Mouse (Mus musculus) embryo, embryonic 9.5 days (tissue): ENCODE results near the gene Stk25.

ENCODE experiments used
- DNase-seq: peaks from one replicate; pipeline ENCODE4 v3.0.0-alpha.2; 2017; ENCODE audit errors: extremely low spot score

The Stk25 gene

DNA sequence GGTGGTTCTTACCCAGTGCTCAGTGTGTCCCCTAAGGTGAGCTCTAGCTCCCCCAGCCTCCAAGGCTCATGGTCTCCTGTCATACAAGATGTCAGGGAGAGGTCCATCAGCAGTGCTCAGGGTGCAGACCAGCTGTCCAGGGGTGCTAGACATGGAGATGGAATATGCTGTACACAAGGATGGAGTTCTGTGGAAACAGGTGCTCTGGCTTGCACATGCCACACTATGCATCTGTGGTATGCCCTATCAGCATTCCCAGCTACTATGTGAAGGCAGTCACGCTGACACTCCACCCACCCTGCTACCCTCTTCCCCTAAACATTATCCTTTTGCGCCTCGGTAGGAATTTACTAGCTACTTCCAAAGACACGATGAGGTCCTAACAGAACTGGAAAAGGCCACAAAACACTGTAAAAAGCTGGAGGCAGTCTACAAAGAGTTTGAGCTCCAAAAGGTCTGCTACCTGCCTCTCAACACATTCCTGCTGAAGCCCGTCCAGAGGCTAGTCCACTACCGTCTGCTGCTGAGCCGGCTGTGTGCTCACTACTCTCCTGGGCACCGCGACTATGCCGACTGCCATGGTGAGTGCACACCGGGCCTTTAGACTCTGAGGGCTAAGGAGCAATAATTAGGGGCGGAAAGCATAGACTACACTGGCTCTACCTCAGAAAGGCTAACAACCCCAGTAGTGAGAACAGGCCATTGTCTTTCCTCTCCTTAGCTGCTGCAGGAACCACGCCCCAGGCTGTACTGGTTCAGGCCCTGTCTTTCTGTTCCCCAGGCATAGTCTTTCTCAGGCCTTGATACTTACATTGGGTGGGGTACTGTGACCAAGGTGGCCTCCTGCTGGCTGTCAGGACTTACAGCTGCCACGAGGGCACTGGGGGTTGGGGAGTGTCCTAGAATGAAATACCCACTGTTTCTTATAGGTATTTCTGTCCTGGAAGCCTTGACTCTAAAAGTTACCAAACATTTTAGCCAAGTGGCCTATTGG, 51.1 kb downstream of the Stk25 start:
- DNase-seq, result no peak

DNA sequence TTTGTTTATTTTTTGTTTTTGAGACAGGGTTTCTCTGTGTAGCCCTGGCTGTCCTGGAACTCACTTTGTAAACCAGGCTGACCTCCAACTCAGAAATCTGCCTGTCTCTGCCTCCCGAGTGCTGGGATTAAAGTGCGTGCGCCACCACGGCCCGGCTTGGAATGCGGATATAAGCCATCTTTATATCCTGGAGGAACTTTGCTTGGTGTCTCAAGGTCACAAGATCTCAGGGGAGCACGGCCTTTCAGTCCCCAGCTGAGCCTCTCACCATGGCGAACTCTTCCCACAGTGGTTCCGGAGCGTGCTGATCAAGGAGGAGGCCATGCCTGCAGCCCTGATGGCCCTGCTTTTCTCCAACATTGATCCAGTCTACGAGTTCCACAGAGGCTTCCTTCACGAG, 54.5 kb downstream of the Stk25 start:
- DNase-seq, result no peak

GRCm38 (mm10) chr1:93602911-93603310, 55.5 kb downstream of the Stk25 start:
- no peak for DNase-seq

DNA sequence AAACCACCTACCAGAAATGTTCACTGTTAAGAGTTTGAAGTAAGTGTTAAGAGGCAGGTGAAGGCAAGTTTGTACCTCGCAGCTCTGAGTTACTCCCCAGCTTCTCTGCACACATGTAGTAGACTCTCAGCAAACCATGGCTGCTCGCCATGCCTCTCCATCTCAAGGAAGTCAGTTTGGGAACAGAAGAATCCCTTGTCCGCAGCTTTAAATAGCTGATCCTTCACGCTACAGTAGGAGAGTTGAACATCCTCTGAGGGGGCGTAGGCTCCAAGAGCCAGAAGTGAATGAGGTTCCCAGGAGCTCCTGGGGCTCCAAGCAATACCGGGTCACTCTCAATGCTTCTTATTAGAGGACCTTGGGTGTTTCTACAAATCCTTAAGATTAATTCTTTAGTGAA, 62.5 kb downstream of the Stk25 start:
- DNase-seq, result no peak

- DNase-seq, result no peak
These were observed 64.5 kb downstream of the Stk25 start for GRCm38 (mm10) chr1:93593960-93594359.

GRCm38 (mm10) chr1:93588346-93588745, 70.1 kb downstream of the Stk25 start:
- no peak for DNase-seq

DNA sequence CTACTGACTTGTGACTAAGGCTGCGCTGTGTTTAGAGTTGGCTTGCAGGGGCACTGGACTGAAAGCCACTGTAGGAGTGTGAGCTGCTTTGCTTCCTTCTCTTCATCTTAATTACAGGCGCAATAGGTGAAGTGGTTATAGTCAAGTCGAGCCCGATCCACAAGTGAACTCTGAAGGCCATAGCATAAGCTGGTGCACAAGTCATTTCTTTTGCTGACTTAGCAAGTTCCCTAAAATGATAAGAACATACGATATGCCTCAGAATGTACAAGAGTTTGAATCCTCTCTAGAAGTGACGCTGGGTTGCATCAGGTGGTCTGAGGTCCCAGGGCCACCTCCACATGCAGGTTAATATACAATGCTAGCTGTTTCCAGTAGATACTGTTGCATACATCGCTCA, 76.9 kb downstream of the Stk25 start:
- no peak for DNase-seq

GRCm38 (mm10) chr1:93577861-93578260, 80.6 kb downstream of the Stk25 start:
- DNase-seq, result no peak

DNA sequence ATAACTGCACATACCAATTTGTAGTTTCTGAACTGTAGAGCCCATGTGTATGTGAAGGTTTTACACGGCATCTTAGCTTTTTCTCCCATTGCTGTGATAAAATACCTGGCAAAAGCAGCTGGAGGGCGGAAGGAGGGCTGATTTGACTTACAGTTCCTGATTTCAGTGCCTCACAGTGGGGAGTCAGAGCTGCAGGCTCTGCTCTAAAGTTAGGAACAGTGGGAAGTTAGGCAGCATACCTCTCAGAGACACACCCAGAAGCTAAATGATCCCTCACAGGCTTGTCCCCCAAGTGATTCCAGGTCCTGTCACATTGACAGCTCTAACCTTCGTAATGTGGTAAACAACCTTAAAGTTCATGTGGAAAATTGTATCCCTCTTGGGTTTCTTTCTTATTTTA, 81.4 kb downstream of the Stk25 start:
- no peak for DNase-seq
